Comparison of ENCODE assay signal across 24 mouse cellular contexts in genomic region chr5:33903176-33903575, GRCm38 (mm10). TPM values are rescaled to one million over a fixed set of nuclear protein-coding genes. Genes with fewer than 3 reads are reported as not detected.
A peak's percentile ranks its signal among the peaks of the same experiment; 100 is the strongest.
DNase-seq lines count a peak whose midpoint lies in the region; ATAC-seq lines count a peak whose summit lies in the region.
"Had no signal": no experiment of that assay in that cellular context is flagged by ENCODE, and none has a peak within 500 bp of the region (broad histone marks: within the 10 kb centered on the region; RNA-seq: fewer than 3 reads in every experiment).

No protein-coding gene starts in this region.

- H3K9ac ChIP-seq in forebrain, embryonic 12.5 days, result no peak overlapping the region
- H3K9ac ChIP-seq in intestine, embryonic 14.5 days (ENCODE audit: low read length), result no peak overlapping the region
- no peak overlapping the region for H3K9ac ChIP-seq in intestine, embryonic 15.5 days
- H3K9ac ChIP-seq: forebrain, embryonic 13.5 days; forebrain, postnatal 0 days; hindbrain, embryonic 13.5 days had no signal

- no peak for DNase-seq in forebrain, embryonic 10.5 days (ENCODE audit: extremely low spot score, low spot score)
- peak; percentile 15 for DNase-seq in intestine, embryonic 14.5 days (ENCODE audit: low spot score)
- peak; percentile 36 for DNase-seq in testis, postnatal 10 days (ENCODE audit: low spot score)
- DNase-seq in testis, postnatal 14 days (ENCODE audit: low spot score), result no peak
- DNase-seq: adrenal gland, postnatal 10 days; adrenal gland, postnatal 36 days; B cell, adult 2 months; cerebellum, adult 18-20 months; cerebellum, adult 9-10 months; forebrain, postnatal 0 days; gastrocnemius, adult 2 months; gastrocnemius, postnatal 14 days; heart, adult 18-20 months had no signal

- peaks cover 51% of the 10 kb centered on the region for H3K36me3 ChIP-seq in forebrain, embryonic 12.5 days (replicated peaks)
- peaks cover 56% of the 10 kb centered on the region for H3K36me3 ChIP-seq in forebrain, embryonic 10.5 days (replicated peaks)
- H3K36me3 ChIP-seq in intestine, embryonic 14.5 days (ENCODE audit: control insufficient read depth, insufficient read depth, low read length), result peaks cover 52% of the 10 kb centered on the region
- peaks cover 46% of the 10 kb centered on the region for H3K36me3 ChIP-seq in intestine, embryonic 15.5 days

- WGBS in forebrain, embryonic 12.5 days, result 93% methylated on average over 9 of the region's 9 CpGs
- WGBS in forebrain, embryonic 10.5 days, result 94% methylated on average over 9 of the region's 9 CpGs
- 85% methylated on average over 9 of the region's 9 CpGs for WGBS in intestine, embryonic 14.5 days
- 90% methylated on average over 9 of the region's 9 CpGs for WGBS in intestine, embryonic 15.5 days

- no peaks in the 10 kb centered on the region for H3K27me3 ChIP-seq in forebrain, embryonic 12.5 days
- no peaks in the 10 kb centered on the region for H3K27me3 ChIP-seq in forebrain, embryonic 10.5 days (ENCODE audit: poor library complexity, severe bottlenecking)
- no peaks in the 10 kb centered on the region for H3K27me3 ChIP-seq in intestine, embryonic 14.5 days (replicated peaks; ENCODE audit: control insufficient read depth, insufficient read depth, low read length)
- H3K27me3 ChIP-seq in intestine, embryonic 15.5 days (replicated peaks), result no peaks in the 10 kb centered on the region
- H3K27me3 ChIP-seq: CH12.LX; forebrain, embryonic 13.5 days; hindbrain, embryonic 13.5 days; Patski had no signal

- no peak overlapping the region for H3K4me3 ChIP-seq in forebrain, embryonic 12.5 days (replicated peaks)
- no peak overlapping the region for H3K4me3 ChIP-seq in forebrain, embryonic 10.5 days
- no peak overlapping the region for H3K4me3 ChIP-seq in intestine, embryonic 14.5 days (ENCODE audit: low read depth, low read length)
- no peak overlapping the region for H3K4me3 ChIP-seq in intestine, embryonic 15.5 days (replicated peaks)
- H3K4me3 ChIP-seq: forebrain, embryonic 13.5 days; gastrocnemius, adult 2 months; hindbrain, embryonic 10.5 days; hindbrain, embryonic 13.5 days had no signal

- peak overlapping the region; percentile 31; the same call in 1 of the 2 replicates for H3K27ac ChIP-seq in forebrain, embryonic 12.5 days
- H3K27ac ChIP-seq in forebrain, embryonic 10.5 days, result no peak overlapping the region
- H3K27ac ChIP-seq in intestine, embryonic 14.5 days (ENCODE audit: low read depth), result no peak overlapping the region
- no peak overlapping the region for H3K27ac ChIP-seq in intestine, embryonic 15.5 days
- H3K27ac ChIP-seq: forebrain, embryonic 13.5 days; gastrocnemius, adult 2 months; hindbrain, embryonic 10.5 days; hindbrain, embryonic 13.5 days had no signal

- no peaks in the 10 kb centered on the region for H3K4me1 ChIP-seq in forebrain, embryonic 12.5 days
- no peaks in the 10 kb centered on the region for H3K4me1 ChIP-seq in forebrain, embryonic 10.5 days
- H3K4me1 ChIP-seq in intestine, embryonic 14.5 days (replicated peaks; ENCODE audit: control insufficient read depth, insufficient read depth, low read length), result no peaks in the 10 kb centered on the region
- H3K4me1 ChIP-seq in intestine, embryonic 15.5 days (replicated peaks), result no peaks in the 10 kb centered on the region
- H3K4me1 ChIP-seq: forebrain, embryonic 13.5 days; hindbrain, embryonic 10.5 days; hindbrain, embryonic 13.5 days had no signal

- no peaks in the 10 kb centered on the region for H3K9me3 ChIP-seq in forebrain, embryonic 12.5 days
- no peaks in the 10 kb centered on the region for H3K9me3 ChIP-seq in forebrain, embryonic 10.5 days
- no peaks in the 10 kb centered on the region for H3K9me3 ChIP-seq in intestine, embryonic 14.5 days (ENCODE audit: control insufficient read depth, low read length)
- H3K9me3 ChIP-seq in intestine, embryonic 15.5 days, result no peaks in the 10 kb centered on the region
- H3K9me3 ChIP-seq: forebrain, embryonic 13.5 days; G1E; hindbrain, embryonic 10.5 days; hindbrain, embryonic 13.5 days had no signal

- no peak for ATAC-seq in forebrain, embryonic 12.5 days (ENCODE audit: low FRiP score)
- ATAC-seq in intestine, embryonic 14.5 days (replicated peaks; ENCODE audit: low FRiP score, low TSS enrichment, low read depth), result no peak
- ATAC-seq in intestine, embryonic 15.5 days, result no peak
- ATAC-seq: forebrain, embryonic 13.5 days; forebrain, postnatal 0 days; hindbrain, embryonic 16.5 days; intestine, postnatal 0 days; Patski had no signal

- H3K4me2 ChIP-seq in forebrain, embryonic 12.5 days, result no peak overlapping the region
- no peak overlapping the region for H3K4me2 ChIP-seq in intestine, embryonic 14.5 days (ENCODE audit: low read length)
- no peak overlapping the region for H3K4me2 ChIP-seq in intestine, embryonic 15.5 days (replicated peaks)
- H3K4me2 ChIP-seq: forebrain, embryonic 13.5 days; heart, embryonic 11.5 days; hindbrain, embryonic 13.5 days had no signal

RNA-seq across cellular contexts. Expression of gene Nelfa, which starts 33.0 kb away (rescaled TPM):
- 63.7 and 73.8 TPM in 2 replicates for polyA plus RNA-seq in forebrain, embryonic 12.5 days (2016; fragmentation: Nextera tagmentation; extraction: Ambion mirVana)
- polyA plus RNA-seq in forebrain, embryonic 10.5 days (2016; fragmentation: Nextera tagmentation; extraction: Ambion mirVana), result 86.9 and 89.9 TPM in 2 replicates
- 53.9 and 54.1 TPM in 2 replicates for polyA plus RNA-seq in intestine, embryonic 14.5 days (2014; fragmentation: Nextera tagmentation; extraction: Ambion mirVana)
- 49.3 and 51.3 TPM in 2 replicates for polyA plus RNA-seq in intestine, embryonic 15.5 days (2015; fragmentation: Nextera tagmentation; extraction: Ambion mirVana)

Comparison
In these comparisons a context has a peak if more than half of its experiments do, and no peak if none do; other contexts are left out.
1. DNase-seq: peak in intestine, embryonic 14.5 days (single experiment) and testis, postnatal 10 days (single experiment); none in forebrain, embryonic 10.5 days (single experiment) and testis, postnatal 14 days (single experiment).